Mouse (Mus musculus): ENCODE results near the gene Baiap2l2.

DNA sequence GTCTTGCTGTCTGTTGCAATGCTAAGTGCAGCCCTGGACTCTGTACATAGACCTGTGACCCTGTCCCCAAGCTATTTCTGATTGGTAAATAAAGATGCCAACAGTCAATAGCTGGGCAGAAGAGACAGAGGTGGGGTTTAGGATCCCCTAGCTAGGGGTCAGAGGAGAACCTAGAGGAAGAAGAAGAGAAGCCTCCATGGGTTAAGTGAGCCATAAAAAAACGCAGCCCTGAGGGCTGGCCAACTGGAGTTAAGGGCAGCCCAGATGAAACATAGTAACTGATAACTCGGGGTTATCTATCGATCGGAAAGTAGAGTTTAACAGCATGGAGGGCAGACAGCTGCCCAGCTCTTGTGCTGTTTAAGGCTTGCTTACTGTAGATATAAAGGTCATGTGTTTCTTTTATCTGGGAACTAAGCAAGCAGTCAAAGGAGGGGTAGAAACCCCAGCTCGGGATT, 36.4 kb upstream of the Baiap2l2 start:
- TF ChIP-seq GATA1 (IDR thresholded peaks at IDR 0.05; ENCODE audit: borderline replicate concordance, low read length) (no peak), FLI1 (IDR thresholded peaks at IDR 0.05; ENCODE audit: low read length) (no peak)

Measured in megakaryocyte, embryonic 14.5 days (primary cell).